In genomic region chr5:124293967-124294366, GRCm38 (mm10) we compare ENCODE assay signal across 29 mouse cellular contexts. TPM values are rescaled to one million over a fixed set of nuclear protein-coding genes. Genes with fewer than 3 reads are reported as not detected.
DNase-seq lines count a peak whose midpoint lies in the region; ATAC-seq and TF ChIP-seq lines count a peak whose summit lies in the region.
"Had no signal": no experiment of that assay in that cellular context is flagged by ENCODE, and none has a peak within 500 bp of the region (broad histone marks: within the 10 kb centered on the region; RNA-seq: fewer than 3 reads in every experiment).

No protein-coding gene starts in this region.

- no peak overlapping the region for H3K4me2 ChIP-seq in heart, embryonic 14.5 days (ENCODE audit: low read length)
- H3K4me2 ChIP-seq: hindbrain, embryonic 14.5 days had no signal

- 59% methylated on average over 5 of the region's 5 CpGs for WGBS in heart, embryonic 14.5 days
- WGBS in heart, adult 2 months: 82% methylated on average over 5 of the region's 5 CpGs

- no peak overlapping the region for H3K9ac ChIP-seq in heart, embryonic 14.5 days (ENCODE audit: low read length)
- no peak overlapping the region for H3K9ac ChIP-seq in heart, adult 2 months (ENCODE audit: low read depth, low read length)
- H3K9ac ChIP-seq: hindbrain, embryonic 14.5 days had no signal

- peaks cover 85% of the 10 kb centered on the region for H3K36me3 ChIP-seq in heart, embryonic 14.5 days (ENCODE audit: control insufficient read depth, insufficient read depth, low read length)
- no peaks in the 10 kb centered on the region for H3K36me3 ChIP-seq in heart, adult 2 months (ENCODE audit: control insufficient read depth, insufficient read depth, low read length)

- H3K9me3 ChIP-seq in heart, embryonic 14.5 days (ENCODE audit: control insufficient read depth, low read length): no peaks in the 10 kb centered on the region
- H3K9me3 ChIP-seq: forebrain, embryonic 10.5 days; G1E had no signal

- no peak for TF ChIP-seq CTCF in heart, adult 2 months (IDR thresholded peaks at IDR 0.05)
- TF ChIP-seq CTCF in left cerebral cortex, adult 2 months (IDR thresholded peaks at IDR 0.05): no peak

- no peak for DNase-seq in frontal cortex, postnatal 25 days (ENCODE audit: low spot score in 2 of 2)
- no peak for DNase-seq in heart, adult 2 months
- no peak for DNase-seq in left cerebral cortex, adult 2 months (ENCODE audit: extremely low spot score in 1 of 2, low spot score in 2 of 2)
- DNase-seq in left cerebral cortex, adult 8-10 months (ENCODE audit: low spot score in 2 of 2): no peak
- DNase-seq: adrenal gland, adult 2 months; adrenal gland, postnatal 14 days; B cell, adult 2 months; cerebellum, adult 11-12 months; cerebellum, adult 8-10 months; cerebellum, postnatal 10 days; cerebellum, postnatal 36 days; gastrocnemius, adult 2 months; gastrocnemius, postnatal 14 days; heart, postnatal 10 days; heart, postnatal 4 days; kidney, adult 18-20 months; kidney, adult 9 months had no signal

- TF ChIP-seq EP300 in heart, adult 2 months (IDR thresholded peaks at IDR 0.05; ENCODE audit: insufficient read depth, low read depth, low read length): no peak

- no peaks in the 10 kb centered on the region for H3K79me2 ChIP-seq in heart, adult 2 months (replicated peaks; ENCODE audit: control insufficient read depth, insufficient read depth, low read length)

- ATAC-seq in frontal cortex, adult (ENCODE audit: low TSS enrichment): peak; percentile 77
- no peak for ATAC-seq in heart, embryonic 14.5 days (ENCODE audit: insufficient number of reproducible peaks, insufficient read depth, low FRiP score, low read depth)
- no peak for ATAC-seq in granulocyte monocyte progenitor cell, adult 5-6 weeks (replicated peaks; ENCODE audit: poor library complexity, severe bottlenecking)
- ATAC-seq: forebrain, embryonic 14.5 days; hindbrain, postnatal 0 days; inflammation-experienced regulatory T-cells, adult 6 months; intestine, embryonic 16.5 days; Patski had no signal

- H3K27ac ChIP-seq in heart, embryonic 14.5 days (replicated peaks in 1 of 2; ENCODE audit: control insufficient read depth in 1 of 2, insufficient read depth in 1 of 2, low read depth in 2 of 2, low read length in 2 of 2): peak overlapping the region; percentile 55 to 64; a peak in 3 of 4 replicates
- H3K27ac ChIP-seq in heart, adult 2 months: no peak overlapping the region
- H3K27ac ChIP-seq in left cerebral cortex, adult 2 months: peak overlapping the region; percentile 41; the same call in 1 of the 2 replicates
- H3K27ac ChIP-seq: forebrain, embryonic 10.5 days; gastrocnemius, adult 2 months; hindbrain, embryonic 14.5 days; hindbrain, postnatal 0 days had no signal

- no peak overlapping the region for H3K4me3 ChIP-seq in heart, embryonic 14.5 days (ENCODE audit: control insufficient read depth in 1 of 2, insufficient read depth in 1 of 2, low read depth in 1 of 2, low read length in 2 of 2)
- no peak overlapping the region for H3K4me3 ChIP-seq in heart, adult 2 months
- no peak overlapping the region for H3K4me3 ChIP-seq in left cerebral cortex, adult 2 months
- H3K4me3 ChIP-seq: forebrain, embryonic 10.5 days; gastrocnemius, adult 2 months had no signal

- no peaks in the 10 kb centered on the region for H3K27me3 ChIP-seq in heart, embryonic 14.5 days (ENCODE audit: control insufficient read depth, insufficient read depth, low read length)
- H3K27me3 ChIP-seq in heart, adult 2 months (ENCODE audit: control insufficient read depth, insufficient read depth, low read length): no peaks in the 10 kb centered on the region
- H3K27me3 ChIP-seq: CH12.LX, Patski had no signal

- no peaks in the 10 kb centered on the region for H3K4me1 ChIP-seq in heart, embryonic 14.5 days (ENCODE audit: control insufficient read depth in 2 of 2, insufficient read depth in 2 of 2, low read length in 2 of 2)
- H3K4me1 ChIP-seq in heart, adult 2 months (ENCODE audit: control insufficient read depth, insufficient read depth, low read length): no peaks in the 10 kb centered on the region
- H3K4me1 ChIP-seq: forebrain, embryonic 10.5 days had no signal

- intact Hi-C loops in heart, adult 2 months (cut with DNase I): no loop called here
- intact Hi-C loops in left cerebral cortex, adult 2 months (cut with DNase I): no loop called here

- no peak for TF ChIP-seq POLR2A in heart, adult 2 months (IDR thresholded peaks at IDR 0.05; ENCODE audit: insufficient read depth, low read depth, low read length)

RNA-seq across cellular contexts. Expression of gene Mphosph9, which starts 33.8 kb away (rescaled TPM):
- 11.7 and 14.4 TPM in 2 replicates for polyA plus RNA-seq in heart, embryonic 14.5 days (2014; fragmentation: Nextera tagmentation; extraction: Ambion mirVana)
- 1 to 10 TPM; 4.4 to 5.4 TPM for total RNA-seq in heart, adult 2 months (2021)
- 2.8 and 4.4 TPM in 2 replicates for polyA plus RNA-seq in heart, adult 2 months (2012; rRNA removed)
- total RNA-seq in left cerebral cortex, adult 2 months (2021): 10 to 100 TPM; 20.9 to 23.1 TPM
- total RNA-seq in left cerebral cortex, adult 8-10 months (2022): 10 to 100 TPM; 23.8 to 29.4 (median 27.1) TPM
- total RNA-seq in granulocyte monocyte progenitor cell, adult 5-6 weeks (2014; fragmentation: Nextera tagmentation): 15.9 and 20.8 TPM in 2 replicates
- total RNA-seq in granulocyte monocyte progenitor cell, adult 5-6 weeks (2017): 20.0 and 20.4 TPM in 2 replicates

RNA-seq across cellular contexts. Expression of gene 2810006K23Rik, which starts 33.9 kb away (rescaled TPM):
- polyA plus RNA-seq in heart, embryonic 14.5 days (2014; fragmentation: Nextera tagmentation; extraction: Ambion mirVana): 14.3 and 15.5 TPM in 2 replicates
- total RNA-seq in heart, adult 2 months (2021): 10 to 100 TPM; 11.4 to 12.0 TPM
- polyA plus RNA-seq in heart, adult 2 months (2012; rRNA removed): 6.9 and 11.7 TPM in 2 replicates
- 10 to 100 TPM; 13.2 to 13.6 TPM for total RNA-seq in left cerebral cortex, adult 2 months (2021)
- total RNA-seq in left cerebral cortex, adult 8-10 months (2022): 10 to 100 TPM in 3 of 4 experiments, 1 to 10 TPM in 1; 9.1 to 14.1 (median 12.8) TPM
- total RNA-seq in granulocyte monocyte progenitor cell, adult 5-6 weeks (2014; fragmentation: Nextera tagmentation): 11.3 and 15.5 TPM in 2 replicates
- 16.8 and 21.7 TPM in 2 replicates for total RNA-seq in granulocyte monocyte progenitor cell, adult 5-6 weeks (2017)

RNA-seq across cellular contexts. Expression of gene Pitpnm2, which starts 44.4 kb away (rescaled TPM):
- 10.2 and 12.0 TPM in 2 replicates for polyA plus RNA-seq in heart, embryonic 14.5 days (2014; fragmentation: Nextera tagmentation; extraction: Ambion mirVana)
- 10 to 100 TPM; 40.1 TPM for total RNA-seq in heart, adult 2 months (2021)
- 34.9 and 37.7 TPM in 2 replicates for polyA plus RNA-seq in heart, adult 2 months (2012; rRNA removed)
- 100 to 1,000 TPM; 317 to 336 TPM for total RNA-seq in left cerebral cortex, adult 2 months (2021)
- total RNA-seq in left cerebral cortex, adult 8-10 months (2022): 100 to 1,000 TPM; 235 to 257 (median 249) TPM
- total RNA-seq in granulocyte monocyte progenitor cell, adult 5-6 weeks (2014; fragmentation: Nextera tagmentation): 8.8 and 10.4 TPM in 2 replicates
- total RNA-seq in granulocyte monocyte progenitor cell, adult 5-6 weeks (2017): 3.1 and 4.1 TPM in 2 replicates

Comparison
In these comparisons a context has a peak if more than half of its experiments do, and no peak if none do; other contexts are left out.
1. RNA of gene Pitpnm2, which starts 44.4 kb away (total RNA-seq): 317 to 336 TPM in left cerebral cortex, adult 2 months and 235 to 257 TPM in left cerebral cortex, adult 8-10 months; 40.1 TPM in heart, adult 2 months and 3.1 to 10.4 TPM in granulocyte monocyte progenitor cell, adult 5-6 weeks; every median in the first group is over 4 times any median in the second.